Mouse (Mus musculus) gastrocnemius, adult 8-10 months (tissue): ENCODE results near the gene Elf2. TPM values are rescaled to one million over a fixed set of nuclear protein-coding genes. Genes with fewer than 3 reads are reported as not detected.

Source experiments
- DNase-seq, 2 experiments: peaks; one replicate each; pipeline ENCODE4 v3.0.0; 2022; ENCODE audit warnings: low spot score in 2 of 2
- total RNA-seq, 4 experiments: library from RNA; stranded (reverse); gene quantifications; 2 replicates each; pipeline ENCODE4 v1.2.4; 2022

The Elf2 gene
- total RNA-seq, 4 experiments from 2014 or later = 45.1 to 52.6 (median 48.5) TPM

GRCm38 (mm10) chr3:51288880-51289821 lies 51.3 kb downstream of the Elf2 start:
- peak; percentile 70 to 72 for DNase-seq

DNA sequence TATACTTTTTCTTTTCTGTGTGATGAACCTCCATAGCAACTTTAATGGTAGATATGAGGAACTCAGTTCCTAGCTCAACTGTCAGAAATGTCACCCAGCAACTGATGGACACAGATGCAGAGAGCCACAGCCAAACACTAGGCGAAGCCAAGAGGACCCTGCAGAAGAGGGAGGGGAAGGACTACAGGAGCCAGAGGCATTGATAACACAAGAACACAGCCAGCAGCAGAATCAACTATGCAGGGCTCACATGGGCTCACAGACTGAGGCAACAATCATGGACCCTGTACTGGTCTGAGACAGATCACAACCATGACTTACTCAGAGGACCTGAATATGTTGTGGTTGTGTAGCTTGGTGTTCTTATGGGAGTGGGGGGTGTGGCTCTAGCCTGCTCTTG lies 56.1 kb downstream of the Elf2 start:
- no peak for DNase-seq

GRCm38 (mm10) chr3:51281727-51282126 lies 58.7 kb downstream of the Elf2 start:
- no peak for DNase-seq

DNA sequence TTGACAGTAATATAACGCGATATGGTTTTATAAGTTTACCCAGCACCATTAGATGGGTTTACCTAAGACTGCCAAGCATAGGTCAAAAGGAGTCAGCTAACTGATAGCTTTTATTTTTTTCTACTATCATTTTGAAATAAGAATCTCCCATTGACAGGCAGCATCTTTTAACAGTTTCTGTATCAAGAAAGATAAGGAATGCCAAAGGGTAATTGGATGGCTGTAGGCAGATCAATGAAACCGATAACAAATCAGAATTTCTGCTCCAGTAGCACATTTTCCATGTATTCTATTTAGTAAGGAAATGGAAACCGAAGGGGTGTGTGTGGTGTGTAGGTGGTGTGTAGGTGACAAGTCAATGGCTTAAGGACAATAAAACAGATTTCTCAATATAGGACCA lies 62.0 kb downstream of the Elf2 start:
- DNase-seq = no peak

GRCm38 (mm10) chr3:51277201-51278150 lies 63.0 kb downstream of the Elf2 start:
- peak; percentile 78 to 85 for DNase-seq

- DNase-seq = peak in 1 of 2 experiments; percentile 55
Observed at GRCm38 (mm10) chr3:51276421-51277111, 63.9 kb downstream of the Elf2 start.

GRCm38 (mm10) chr3:51275956-51276398 lies 64.5 kb downstream of the Elf2 start:
- DNase-seq = peak; percentile 98 to 99

- no peak for DNase-seq
Observed at GRCm38 (mm10) chr3:51270069-51270817, 70.2 kb downstream of the Elf2 start.

GRCm38 (mm10) chr3:51268434-51268833 lies 72.0 kb downstream of the Elf2 start:
- peak; percentile 26 to 50 for DNase-seq

GRCm38 (mm10) chr3:51262942-51263341 lies 77.5 kb downstream of the Elf2 start:
- DNase-seq = no peak

GRCm38 (mm10) chr3:51258070-51258469 lies 82.4 kb downstream of the Elf2 start:
- no peak for DNase-seq

- DNase-seq = no peak
Observed at GRCm38 (mm10) chr3:51256450-51256849, 84.0 kb downstream of the Elf2 start.

DNA sequence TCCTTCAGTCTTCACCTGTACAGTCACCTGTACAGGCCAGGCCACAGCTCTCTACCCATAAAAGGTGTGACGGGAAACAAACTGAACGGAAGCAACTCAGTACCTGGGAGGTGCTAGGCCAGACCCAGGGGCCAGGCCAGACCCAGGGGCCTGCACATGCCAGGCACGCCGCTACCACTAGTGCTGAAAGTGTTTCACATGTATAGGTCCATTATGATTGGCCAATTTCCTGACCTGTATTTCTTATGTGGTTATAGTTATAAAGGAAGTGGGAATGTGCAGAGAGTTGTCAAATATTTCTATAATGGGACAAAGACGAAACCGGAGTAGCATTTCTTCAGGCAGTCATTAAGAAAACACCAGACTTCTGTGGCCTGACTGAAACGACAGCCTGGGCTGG lies 85.7 kb downstream of the Elf2 start:
- DNase-seq = no peak

DNA sequence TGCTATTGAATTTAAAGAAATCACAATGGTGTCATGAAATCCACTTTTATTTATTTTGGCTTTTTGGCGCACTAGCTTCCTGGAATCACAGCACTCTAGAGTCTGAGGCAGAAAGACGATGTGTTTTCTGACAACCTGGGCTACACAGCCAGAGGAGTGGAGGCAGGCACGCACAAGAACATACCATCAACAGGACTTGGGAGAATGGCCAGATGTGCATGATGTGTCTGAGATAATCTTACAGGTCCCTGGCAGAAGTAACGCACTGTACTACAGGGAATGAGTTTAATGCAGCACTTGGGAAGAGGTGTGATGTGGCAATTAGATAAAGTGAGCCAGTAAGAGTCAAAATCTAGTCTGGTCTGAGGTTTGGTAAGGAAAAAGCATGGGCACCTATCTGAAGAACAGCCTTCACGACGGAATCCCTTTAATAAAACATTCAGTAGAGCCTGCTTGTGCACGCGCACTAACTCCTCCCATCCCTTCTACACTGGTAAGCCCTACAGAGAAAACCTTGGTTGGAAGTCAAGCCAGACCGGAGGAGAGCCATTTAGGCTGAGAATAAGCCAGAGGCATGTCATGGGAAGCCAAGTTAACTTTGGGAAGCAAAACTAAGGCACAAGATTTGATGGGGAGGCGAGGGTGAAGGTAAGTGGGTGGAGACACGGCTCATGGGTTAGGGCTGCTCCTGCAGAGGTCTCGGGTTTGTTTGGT lies 87.6 kb downstream of the Elf2 start:
- no peak for DNase-seq

GRCm38 (mm10) chr3:51252223-51252622 lies 88.2 kb downstream of the Elf2 start:
- DNase-seq = no peak

DNA sequence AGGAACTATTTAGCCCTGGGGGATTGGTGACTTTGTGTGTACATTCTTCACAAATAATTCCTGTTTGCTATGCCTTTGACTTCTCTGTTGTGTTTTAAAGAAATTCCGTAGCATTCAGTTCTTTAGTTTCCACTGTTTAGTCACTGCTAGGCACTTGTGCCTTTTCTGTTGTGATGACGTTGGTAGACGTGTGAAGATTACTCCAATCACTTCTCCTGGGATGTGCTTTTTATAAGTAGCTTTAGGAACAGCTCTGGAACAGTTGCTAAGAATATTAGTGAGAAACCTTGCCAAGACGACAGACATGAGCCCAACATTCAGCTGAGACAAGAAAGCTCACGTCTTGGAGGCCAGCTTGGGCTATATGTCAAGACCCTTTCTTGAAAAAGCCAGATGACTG lies 89.4 kb downstream of the Elf2 start:
- no peak for DNase-seq

GRCm38 (mm10) chr3:51249866-51250265 lies 90.6 kb downstream of the Elf2 start:
- no peak for DNase-seq

DNA sequence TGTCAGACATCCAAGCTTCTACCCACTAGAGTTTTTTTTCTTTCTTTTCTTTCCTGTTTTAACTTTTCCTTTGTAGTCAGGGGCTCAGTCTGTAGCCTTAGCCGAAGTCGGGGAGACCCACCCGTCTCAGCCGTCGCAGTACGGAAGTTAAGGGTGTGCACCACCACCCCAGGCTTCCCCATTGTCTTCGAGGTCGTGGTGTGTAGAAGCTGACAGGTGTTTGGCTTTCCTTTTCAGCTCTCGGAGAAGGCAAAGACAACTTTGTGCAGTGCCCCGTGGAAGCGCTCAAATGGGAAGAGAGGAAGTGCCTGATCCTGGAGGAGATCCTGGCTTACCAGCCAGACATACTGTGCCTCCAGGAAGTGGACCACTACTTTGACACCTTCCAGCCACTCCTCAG lies 91.0 kb downstream of the Elf2 start:
- DNase-seq = no peak

- DNase-seq = no peak
Observed at GRCm38 (mm10) chr3:51248600-51248999, 91.9 kb downstream of the Elf2 start.

GRCm38 (mm10) chr3:51247704-51248103 lies 92.8 kb downstream of the Elf2 start:
- no peak for DNase-seq
